Mouse (Mus musculus): Measurements from ENCODE around the gene Art3. TPM values are rescaled to one million over a fixed set of nuclear protein-coding genes. Genes with fewer than 3 reads are reported as not detected.

Gene Art3
- polyA plus RNA-seq, 1 experiment: 263 TPM

- H3K4me1 ChIP-seq (ENCODE audit: control insufficient read depth, insufficient read depth, low read length): peaks cover 13% of the 10 kb centered on the region
- H3K27ac ChIP-seq (ENCODE audit: control insufficient read depth, insufficient read depth, low read depth, low read length): peak overlapping the region; percentile 82
- TF ChIP-seq CTCF (IDR thresholded peaks at IDR 0.05; ENCODE audit: control insufficient read depth, insufficient read depth, insufficient replicate concordance, low read depth, low read length) (no peak), POLR2A (IDR thresholded peaks at IDR 0.05; ENCODE audit: control insufficient read depth, low read depth, low read length) (no peak)
- H3K4me3 ChIP-seq (ENCODE audit: control insufficient read depth, low read depth, low read length): no peak overlapping the region
- no peaks in the 10 kb centered on the region for H3K27me3 ChIP-seq (ENCODE audit: control insufficient read depth, insufficient read depth, low read length)
- H3K36me3 ChIP-seq (ENCODE audit: control insufficient read depth, insufficient read depth, low read length): peaks cover 5% of the 10 kb centered on the region
These were observed 59.0 kb downstream of the Art3 start for GRCm38 (mm10) chr5:92390615-92391014.

GRCm38 (mm10) chr5:92392542-92392941, 60.9 kb downstream of the Art3 start:
- Histone ChIP-seq H3K4me3 (ENCODE audit: control insufficient read depth, low read depth, low read length) (peak overlapping the region; percentile 70), H3K36me3 (ENCODE audit: control insufficient read depth, insufficient read depth, low read length) (peaks cover 4% of the 10 kb centered on the region), H3K4me1 (ENCODE audit: control insufficient read depth, insufficient read depth, low read length) (peaks cover 11% of the 10 kb centered on the region), H3K27ac (ENCODE audit: control insufficient read depth, insufficient read depth, low read depth, low read length) (peak overlapping the region; percentile 63), H3K27me3 (ENCODE audit: control insufficient read depth, insufficient read depth, low read length) (no peaks in the 10 kb centered on the region)
- TF ChIP-seq POLR2A (IDR thresholded peaks at IDR 0.05; ENCODE audit: control insufficient read depth, low read depth, low read length): no peak
- no peak for TF ChIP-seq CTCF (IDR thresholded peaks at IDR 0.05; ENCODE audit: control insufficient read depth, insufficient read depth, insufficient replicate concordance, low read depth, low read length)

GRCm38 (mm10) chr5:92393863-92394262, 62.2 kb downstream of the Art3 start:
- Histone ChIP-seq H3K27me3 (ENCODE audit: control insufficient read depth, insufficient read depth, low read length) (no peaks in the 10 kb centered on the region), H3K4me3 (ENCODE audit: control insufficient read depth, low read depth, low read length) (no peak overlapping the region), H3K27ac (ENCODE audit: control insufficient read depth, insufficient read depth, low read depth, low read length) (no peak overlapping the region), H3K4me1 (ENCODE audit: control insufficient read depth, insufficient read depth, low read length) (peaks cover 13% of the 10 kb centered on the region), H3K36me3 (ENCODE audit: control insufficient read depth, insufficient read depth, low read length) (peaks cover 2% of the 10 kb centered on the region)
- TF ChIP-seq CTCF (IDR thresholded peaks at IDR 0.05; ENCODE audit: control insufficient read depth, insufficient read depth, insufficient replicate concordance, low read depth, low read length) (no peak), POLR2A (IDR thresholded peaks at IDR 0.05; ENCODE audit: control insufficient read depth, low read depth, low read length) (no peak)

- TF ChIP-seq POLR2A (IDR thresholded peaks at IDR 0.05; ENCODE audit: control insufficient read depth, low read depth, low read length) (no peak), CTCF (IDR thresholded peaks at IDR 0.05; ENCODE audit: control insufficient read depth, insufficient read depth, insufficient replicate concordance, low read depth, low read length) (no peak)
- Histone ChIP-seq H3K27me3 (ENCODE audit: control insufficient read depth, insufficient read depth, low read length) (no peaks in the 10 kb centered on the region), H3K4me1 (ENCODE audit: control insufficient read depth, insufficient read depth, low read length) (peaks cover 13% of the 10 kb centered on the region), H3K36me3 (ENCODE audit: control insufficient read depth, insufficient read depth, low read length) (peaks cover 1% of the 10 kb centered on the region; the same call in 1 of the 2 replicates), H3K4me3 (ENCODE audit: control insufficient read depth, low read depth, low read length) (no peak overlapping the region), H3K27ac (ENCODE audit: control insufficient read depth, insufficient read depth, low read depth, low read length) (peak overlapping the region; percentile 44; the same call in 1 of the 2 replicates)
These were observed 64.1 kb downstream of the Art3 start for GRCm38 (mm10) chr5:92395764-92396163.

GRCm38 (mm10) chr5:92396476-92396875, 64.8 kb downstream of the Art3 start:
- H3K36me3 ChIP-seq (ENCODE audit: control insufficient read depth, insufficient read depth, low read length): peaks cover 1% of the 10 kb centered on the region; the same call in 1 of the 2 replicates
- H3K27ac ChIP-seq (ENCODE audit: control insufficient read depth, insufficient read depth, low read depth, low read length): peak overlapping the region; percentile 3
- no peak overlapping the region for H3K4me3 ChIP-seq (ENCODE audit: control insufficient read depth, low read depth, low read length)
- no peaks in the 10 kb centered on the region for H3K27me3 ChIP-seq (ENCODE audit: control insufficient read depth, insufficient read depth, low read length)
- TF ChIP-seq POLR2A (IDR thresholded peaks at IDR 0.05; ENCODE audit: control insufficient read depth, low read depth, low read length) (no peak), CTCF (IDR thresholded peaks at IDR 0.05; ENCODE audit: control insufficient read depth, insufficient read depth, insufficient replicate concordance, low read depth, low read length) (no peak)
- peaks cover 12% of the 10 kb centered on the region for H3K4me1 ChIP-seq (ENCODE audit: control insufficient read depth, insufficient read depth, low read length)

GRCm38 (mm10) chr5:92398153-92398552, 66.5 kb downstream of the Art3 start:
- TF ChIP-seq POLR2A (IDR thresholded peaks at IDR 0.05; ENCODE audit: control insufficient read depth, low read depth, low read length): no peak
- TF ChIP-seq CTCF (IDR thresholded peaks at IDR 0.05; ENCODE audit: control insufficient read depth, insufficient read depth, insufficient replicate concordance, low read depth, low read length): peak; percentile 70; the same call in 1 of the 2 replicates
- Histone ChIP-seq H3K27me3 (ENCODE audit: control insufficient read depth, insufficient read depth, low read length) (no peaks in the 10 kb centered on the region), H3K27ac (ENCODE audit: control insufficient read depth, insufficient read depth, low read depth, low read length) (peak overlapping the region; percentile 33; the same call in 1 of the 2 replicates), H3K4me1 (ENCODE audit: control insufficient read depth, insufficient read depth, low read length) (peaks cover 2% of the 10 kb centered on the region; the same call in 1 of the 2 replicates), H3K36me3 (ENCODE audit: control insufficient read depth, insufficient read depth, low read length) (peaks cover 1% of the 10 kb centered on the region; the same call in 1 of the 2 replicates), H3K4me3 (ENCODE audit: control insufficient read depth, low read depth, low read length) (no peak overlapping the region)

- H3K27me3 ChIP-seq (ENCODE audit: control insufficient read depth, insufficient read depth, low read length): no peaks in the 10 kb centered on the region
- no peak for TF ChIP-seq POLR2A (IDR thresholded peaks at IDR 0.05; ENCODE audit: control insufficient read depth, low read depth, low read length)
- no peak overlapping the region for H3K4me3 ChIP-seq (ENCODE audit: control insufficient read depth, low read depth, low read length)
- no peak overlapping the region for H3K27ac ChIP-seq (ENCODE audit: control insufficient read depth, insufficient read depth, low read depth, low read length)
- no peaks in the 10 kb centered on the region; the same call in 1 of the 2 replicates for H3K36me3 ChIP-seq (ENCODE audit: control insufficient read depth, insufficient read depth, low read length)
- peaks cover 2% of the 10 kb centered on the region; the same call in 1 of the 2 replicates for H3K4me1 ChIP-seq (ENCODE audit: control insufficient read depth, insufficient read depth, low read length)
These were observed 71.2 kb downstream of the Art3 start for GRCm38 (mm10) chr5:92402816-92403215.

All from testis, adult 2 months (tissue).